ENCODE assay signal across 9 mouse cellular contexts in the genomic region with DNA sequence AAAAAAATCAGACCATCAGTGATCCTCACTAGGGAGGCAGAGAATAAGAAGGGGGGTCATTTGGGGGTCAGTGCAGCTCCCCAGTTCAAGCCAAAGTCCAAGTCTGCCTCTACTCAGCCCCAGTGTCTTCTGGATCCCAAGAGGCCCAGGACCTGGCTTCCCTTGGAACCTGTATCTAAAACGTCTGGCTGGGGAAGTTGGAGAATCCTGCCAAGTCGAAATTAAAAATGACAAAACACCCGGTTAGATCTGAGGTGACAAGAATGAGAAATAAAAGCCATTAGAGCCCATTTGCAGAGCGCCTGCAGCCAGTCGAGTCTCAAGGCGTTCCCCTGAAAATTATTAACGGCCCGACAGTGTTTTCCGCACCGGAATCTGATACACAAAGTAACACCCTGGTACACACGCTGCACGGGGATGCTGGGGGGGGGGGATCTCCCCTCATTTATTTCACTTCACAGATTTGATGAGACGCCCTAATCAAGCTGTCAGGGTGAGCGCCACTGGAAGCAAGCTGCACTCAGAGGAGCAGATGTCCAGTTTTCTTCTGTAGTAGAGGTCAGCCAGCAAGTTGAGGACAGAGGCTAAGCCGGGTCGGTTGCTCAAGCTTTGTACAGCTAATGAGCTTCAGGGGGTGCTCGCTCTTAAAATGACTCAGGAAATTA.
DNase-seq lines count a peak whose midpoint lies in the region; ATAC-seq lines count a peak whose summit lies in the region.
"Had no signal": no experiment of that assay in that cellular context is flagged by ENCODE, and none has a peak within 500 bp of the region (broad histone marks: within the 10 kb centered on the region; RNA-seq: fewer than 3 reads in every experiment).

No protein-coding gene starts in this region.

- peak; percentile 56 to 58 for DNase-seq in heart, adult 18-20 months
- DNase-seq in forebrain, embryonic 14.5 days (ENCODE audit: low spot score), result peak; percentile 59
- no peak for DNase-seq in adipocyte (ENCODE audit: low spot score)
- no peak for DNase-seq in cerebellum, adult 11-12 months

- no peak overlapping the region for H3K27ac ChIP-seq in heart, embryonic 12.5 days (ENCODE audit: poor library complexity, severe bottlenecking)
- H3K27ac ChIP-seq in forebrain, embryonic 14.5 days (ENCODE audit: low read depth, low read length), result no peak overlapping the region; the same call in 1 of the 2 replicates
- H3K27ac ChIP-seq in hindbrain, embryonic 12.5 days, result no peak overlapping the region
- no peak overlapping the region for H3K27ac ChIP-seq in limb, embryonic 13.5 days

- no peaks in the 10 kb centered on the region for H3K9me3 ChIP-seq in heart, embryonic 12.5 days (replicated peaks)
- H3K9me3 ChIP-seq in forebrain, embryonic 14.5 days (replicated peaks; ENCODE audit: control insufficient read depth, low read length), result no peaks in the 10 kb centered on the region
- H3K9me3 ChIP-seq in hindbrain, embryonic 12.5 days (replicated peaks), result no peaks in the 10 kb centered on the region
- H3K9me3 ChIP-seq in limb, embryonic 13.5 days, result no peaks in the 10 kb centered on the region

- 68% methylated on average over 17 of the region's 17 CpGs for WGBS in heart, embryonic 12.5 days
- 11% methylated on average over 17 of the region's 17 CpGs for WGBS in forebrain, embryonic 14.5 days
- WGBS in hindbrain, embryonic 12.5 days, result 32% methylated on average over 17 of the region's 17 CpGs
- WGBS in limb, embryonic 13.5 days, result 10% methylated on average over 17 of the region's 17 CpGs

- no peak overlapping the region for H3K4me3 ChIP-seq in heart, embryonic 12.5 days
- H3K4me3 ChIP-seq in forebrain, embryonic 14.5 days (ENCODE audit: low read depth, low read length), result no peak overlapping the region
- no peak overlapping the region for H3K4me3 ChIP-seq in hindbrain, embryonic 12.5 days
- peak overlapping the region; percentile 5; the same call in 1 of the 2 replicates for H3K4me3 ChIP-seq in limb, embryonic 13.5 days

- H3K4me2 ChIP-seq in heart, embryonic 12.5 days, result no peak overlapping the region
- H3K4me2 ChIP-seq in forebrain, embryonic 14.5 days (ENCODE audit: low read length), result 0 out of 2 replicates have a peak overlapping the region, but pooled peaks have one; percentile 3
- peak overlapping the region; percentile 13; the same call in 1 of the 2 replicates for H3K4me2 ChIP-seq in hindbrain, embryonic 12.5 days (replicated peaks)
- peak overlapping the region; percentile 41 for H3K4me2 ChIP-seq in limb, embryonic 13.5 days (replicated peaks)

- no peak for ATAC-seq in heart, embryonic 12.5 days (ENCODE audit: insufficient number of reproducible peaks, low FRiP score)
- no peak for ATAC-seq in forebrain, embryonic 14.5 days
- ATAC-seq in hindbrain, embryonic 12.5 days (ENCODE audit: low FRiP score), result no peak
- ATAC-seq in limb, embryonic 13.5 days (ENCODE audit: low FRiP score, low read depth), result no peak
- ATAC-seq in megakaryocyte progenitor cell, adult 5-6 weeks (replicated peaks; ENCODE audit: poor library complexity), result no peak
- ATAC-seq: CD4-positive, CD25-positive, alpha-beta regulatory T cell, adult 4 months had no signal

- H3K9ac ChIP-seq in heart, embryonic 12.5 days, result no peak overlapping the region
- peak overlapping the region; percentile 32; the same call in 1 of the 2 replicates for H3K9ac ChIP-seq in forebrain, embryonic 14.5 days (ENCODE audit: low read length)
- H3K9ac ChIP-seq in hindbrain, embryonic 12.5 days, result no peak overlapping the region
- H3K9ac ChIP-seq in limb, embryonic 13.5 days, result no peak overlapping the region

- peaks cover 35% of the 10 kb centered on the region for H3K27me3 ChIP-seq in heart, embryonic 12.5 days (replicated peaks)
- no peaks in the 10 kb centered on the region for H3K27me3 ChIP-seq in forebrain, embryonic 14.5 days (replicated peaks; ENCODE audit: control insufficient read depth, insufficient read depth, low read length)
- H3K27me3 ChIP-seq in hindbrain, embryonic 12.5 days, result peaks cover 8% of the 10 kb centered on the region
- H3K27me3 ChIP-seq in limb, embryonic 13.5 days, result peaks cover 9% of the 10 kb centered on the region; the same call in 1 of the 2 replicates

- no peaks in the 10 kb centered on the region for H3K36me3 ChIP-seq in heart, embryonic 12.5 days
- no peaks in the 10 kb centered on the region for H3K36me3 ChIP-seq in forebrain, embryonic 14.5 days (ENCODE audit: control insufficient read depth, insufficient read depth, low read length)
- no peaks in the 10 kb centered on the region for H3K36me3 ChIP-seq in hindbrain, embryonic 12.5 days
- H3K36me3 ChIP-seq in limb, embryonic 13.5 days, result no peaks in the 10 kb centered on the region

- H3K4me1 ChIP-seq in heart, embryonic 12.5 days (replicated peaks), result peaks cover 12% of the 10 kb centered on the region
- H3K4me1 ChIP-seq in forebrain, embryonic 14.5 days (ENCODE audit: control insufficient read depth, insufficient read depth, low read length), result peaks cover 55% of the 10 kb centered on the region
- H3K4me1 ChIP-seq in hindbrain, embryonic 12.5 days, result peaks cover 55% of the 10 kb centered on the region
- H3K4me1 ChIP-seq in limb, embryonic 13.5 days, result peaks cover 67% of the 10 kb centered on the region

Comparison
In these comparisons a context has a peak if more than half of its experiments do, and no peak if none do; other contexts are left out.
1. DNase-seq: peak in heart, adult 18-20 months (2 of 2) and forebrain, embryonic 14.5 days (single experiment); none in adipocyte (single experiment) and cerebellum, adult 11-12 months (single experiment).